Mouse (Mus musculus) embryonic fibroblast, embryonic 13.5 days (primary cell): ENCODE results near the gene Cep112.

Source experiments
- CTCF ChIP-seq: IDR thresholded peaks from 2 replicates; pipeline ENCODE4 v1.5.1; 2011; ENCODE audit warnings: mild to moderate bottlenecking, control low read depth, low read length, moderate library complexity, borderline replicate concordance; ENCODE audit not compliant: insufficient read depth
- POLR2A ChIP-seq: IDR thresholded peaks from 2 replicates; pipeline ENCODE4 v1.6.1; 2011; ENCODE audit warnings: low read depth, mild to moderate bottlenecking, control low read depth, low read length, moderate library complexity

- no peak for TF ChIP-seq CTCF
- no peak for TF ChIP-seq POLR2A
Observed at GRCm38 (mm10) chr11:108846479-108846878, 421.5 kb downstream of the Cep112 start.
